Mouse (Mus musculus): ENCODE data around the gene Selenos. TPM values are rescaled to one million over a fixed set of nuclear protein-coding genes. Genes with fewer than 3 reads are reported as not detected.
"Not testable (repeated sequence)": the region's sequence is repeated elsewhere in the genome, so short reads cannot be mapped to it uniquely, and the experiment has no call there.

Selenos gene
- polyA plus RNA-seq, 1 experiment from 2014 or later: 136 TPM

GRCm38 (mm10) chr7:66047975-66048374 lies 31.5 kb upstream of the Selenos start:
- Histone ChIP-seq H3K9me3 (replicated peaks; ENCODE audit: control insufficient read depth, low read length) (no peaks in the 10 kb centered on the region), H3K27me3 (ENCODE audit: control insufficient read depth, insufficient read depth, low read length) (no peaks in the 10 kb centered on the region), H3K4me1 (ENCODE audit: control insufficient read depth, insufficient read depth, low read length) (no peaks in the 10 kb centered on the region), H3K4me3 (replicated peaks; ENCODE audit: low read length) (no peak overlapping the region), H3K4me2 (ENCODE audit: low read depth, low read length) (no peak overlapping the region), H3K27ac (ENCODE audit: low read length) (no peak overlapping the region), H3K36me3 (ENCODE audit: control insufficient read depth, insufficient read depth, low read length) (no peaks in the 10 kb centered on the region), H3K9ac (ENCODE audit: low read length) (no peak overlapping the region)
- WGBS: 68% methylated on average over 4 of the region's 4 CpGs
- ATAC-seq (ENCODE audit: insufficient read depth, low FRiP score): no peak

GRCm38 (mm10) chr7:66048446-66049230 lies 30.8 kb upstream of the Selenos start:
- Histone ChIP-seq H3K36me3 (ENCODE audit: control insufficient read depth, insufficient read depth, low read length) (no peaks in the 10 kb centered on the region), H3K27ac (ENCODE audit: low read length) (no peak overlapping the region), H3K4me3 (replicated peaks; ENCODE audit: low read length) (no peak overlapping the region), H3K27me3 (ENCODE audit: control insufficient read depth, insufficient read depth, low read length) (no peaks in the 10 kb centered on the region), H3K4me1 (ENCODE audit: control insufficient read depth, insufficient read depth, low read length) (no peaks in the 10 kb centered on the region), H3K9ac (ENCODE audit: low read length) (no peak overlapping the region), H3K4me2 (ENCODE audit: low read depth, low read length) (no peak overlapping the region), H3K9me3 (replicated peaks; ENCODE audit: control insufficient read depth, low read length) (no peaks in the 10 kb centered on the region)
- WGBS: 84% methylated on average over 12 of the region's 12 CpGs
- ATAC-seq (ENCODE audit: insufficient read depth, low FRiP score): no peak

- Histone ChIP-seq H3K27ac (ENCODE audit: low read length) (no peak overlapping the region), H3K4me2 (ENCODE audit: low read depth, low read length) (no peak overlapping the region), H3K27me3 (ENCODE audit: control insufficient read depth, insufficient read depth, low read length) (no peaks in the 10 kb centered on the region), H3K9ac (ENCODE audit: low read length) (no peak overlapping the region), H3K4me3 (replicated peaks; ENCODE audit: low read length) (no peak overlapping the region), H3K36me3 (ENCODE audit: control insufficient read depth, insufficient read depth, low read length) (no peaks in the 10 kb centered on the region), H3K9me3 (replicated peaks; ENCODE audit: control insufficient read depth, low read length) (no peaks in the 10 kb centered on the region), H3K4me1 (ENCODE audit: control insufficient read depth, insufficient read depth, low read length) (no peaks in the 10 kb centered on the region)
- no peak for ATAC-seq (ENCODE audit: insufficient read depth, low FRiP score)
- WGBS: 89% methylated on average over 4 of the region's 4 CpGs
These were observed 25.4 kb upstream of the Selenos start for GRCm38 (mm10) chr7:66053946-66054483.

GRCm38 (mm10) chr7:66055356-66055755 lies 24.1 kb upstream of the Selenos start:
- not testable (repeated sequence) for H3K27ac ChIP-seq (ENCODE audit: low read length); H3K9me3 ChIP-seq (replicated peaks; ENCODE audit: control insufficient read depth, low read length); H3K4me3 ChIP-seq (replicated peaks; ENCODE audit: low read length); H3K27me3 ChIP-seq (ENCODE audit: control insufficient read depth, insufficient read depth, low read length); H3K9ac ChIP-seq (ENCODE audit: low read length); ATAC-seq (ENCODE audit: insufficient read depth, low FRiP score); H3K4me1 ChIP-seq (ENCODE audit: control insufficient read depth, insufficient read depth, low read length); H3K36me3 ChIP-seq (ENCODE audit: control insufficient read depth, insufficient read depth, low read length); H3K4me2 ChIP-seq (ENCODE audit: low read depth, low read length)
- 3% methylated on average over 2 of the region's 2 CpGs for WGBS

GRCm38 (mm10) chr7:66058703-66059102 lies 20.7 kb upstream of the Selenos start, which contains the start of gene Snrpa1:
Gene Snrpa1, plus strand, starts transcription at chr7:66059003.
- Histone ChIP-seq H3K4me3 (replicated peaks; ENCODE audit: low read length) (peak within 1 kb of the TSS; percentile 85), H3K9me3 (replicated peaks; ENCODE audit: control insufficient read depth, low read length) (no peaks in the 10 kb centered on the region), H3K27me3 (ENCODE audit: control insufficient read depth, insufficient read depth, low read length) (no peaks in the 10 kb centered on the region), H3K27ac (ENCODE audit: low read length) (no peak within 1 kb of the TSS), H3K9ac (ENCODE audit: low read length) (peak within 1 kb of the TSS; percentile 92), H3K4me1 (ENCODE audit: control insufficient read depth, insufficient read depth, low read length) (peaks cover 9% of the 10 kb centered on the region; the same call in 1 of the 2 replicates), H3K36me3 (ENCODE audit: control insufficient read depth, insufficient read depth, low read length) (no peaks in the 10 kb centered on the region), H3K4me2 (ENCODE audit: low read depth, low read length) (peak within 1 kb of the TSS; percentile 91)
- no peak for ATAC-seq (ENCODE audit: insufficient read depth, low FRiP score)
- WGBS: 73% methylated on average over 1 of the region's 1 CpGs

GRCm38 (mm10) chr7:66060066-66060956 lies 19.1 kb upstream of the Selenos start:
- H3K27me3 ChIP-seq (ENCODE audit: control insufficient read depth, insufficient read depth, low read length): no peaks in the 10 kb centered on the region
- peak overlapping the region; percentile 92 for H3K9ac ChIP-seq (ENCODE audit: low read length)
- H3K4me1 ChIP-seq (ENCODE audit: control insufficient read depth, insufficient read depth, low read length): peaks cover 9% of the 10 kb centered on the region; the same call in 1 of the 2 replicates
- H3K4me3 ChIP-seq (replicated peaks; ENCODE audit: low read length): peak overlapping the region; percentile 85
- WGBS: under 1% methylated on average over 64 of the region's 64 CpGs
- peak overlapping the region; percentile 68 for H3K27ac ChIP-seq (ENCODE audit: low read length)
- H3K4me2 ChIP-seq (ENCODE audit: low read depth, low read length): peak overlapping the region; percentile 91
- peak; percentile 93 for ATAC-seq (ENCODE audit: insufficient read depth, low FRiP score)
- H3K36me3 ChIP-seq (ENCODE audit: control insufficient read depth, insufficient read depth, low read length): peaks cover 7% of the 10 kb centered on the region; the same call in 1 of the 2 replicates
- no peaks in the 10 kb centered on the region for H3K9me3 ChIP-seq (replicated peaks; ENCODE audit: control insufficient read depth, low read length)

- ATAC-seq (ENCODE audit: insufficient read depth, low FRiP score): no peak
- Histone ChIP-seq H3K27ac (ENCODE audit: low read length) (no peak overlapping the region; the same call in 1 of the 2 replicates), H3K9me3 (replicated peaks; ENCODE audit: control insufficient read depth, low read length) (no peaks in the 10 kb centered on the region), H3K27me3 (ENCODE audit: control insufficient read depth, insufficient read depth, low read length) (no peaks in the 10 kb centered on the region), H3K4me1 (ENCODE audit: control insufficient read depth, insufficient read depth, low read length) (peaks cover 9% of the 10 kb centered on the region; the same call in 1 of the 2 replicates), H3K36me3 (ENCODE audit: control insufficient read depth, insufficient read depth, low read length) (peaks cover 12% of the 10 kb centered on the region; the same call in 1 of the 2 replicates), H3K9ac (ENCODE audit: low read length) (peak overlapping the region; percentile 92), H3K4me2 (ENCODE audit: low read depth, low read length) (peak overlapping the region; percentile 91), H3K4me3 (replicated peaks; ENCODE audit: low read length) (peak overlapping the region; percentile 85)
- 1% methylated on average over 14 of the region's 14 CpGs for WGBS
These were observed 18.4 kb upstream of the Selenos start for GRCm38 (mm10) chr7:66061057-66061456.

- Histone ChIP-seq H3K4me3 (replicated peaks; ENCODE audit: low read length) (no peak overlapping the region), H3K4me1 (ENCODE audit: control insufficient read depth, insufficient read depth, low read length) (peaks cover 8% of the 10 kb centered on the region), H3K9ac (ENCODE audit: low read length) (no peak overlapping the region), H3K27ac (ENCODE audit: low read length) (no peak overlapping the region), H3K4me2 (ENCODE audit: low read depth, low read length) (no peak overlapping the region), H3K27me3 (ENCODE audit: control insufficient read depth, insufficient read depth, low read length) (no peaks in the 10 kb centered on the region), H3K9me3 (replicated peaks; ENCODE audit: control insufficient read depth, low read length) (no peaks in the 10 kb centered on the region), H3K36me3 (ENCODE audit: control insufficient read depth, insufficient read depth, low read length) (peaks cover 11% of the 10 kb centered on the region; the same call in 1 of the 2 replicates)
- 69% methylated on average over 2 of the region's 2 CpGs for WGBS
- ATAC-seq (ENCODE audit: insufficient read depth, low FRiP score): no peak
These were observed 3.0 kb upstream of the Selenos start for GRCm38 (mm10) chr7:66076411-66076810.
